Mouse (Mus musculus) left cerebral cortex, adult 8-10 months (tissue): ENCODE data around the gene Krt81. TPM values are rescaled to one million over a fixed set of nuclear protein-coding genes. Genes with fewer than 3 reads are reported as not detected.

Experiments
- DNase-seq, 2 experiments: peaks; one replicate each; pipeline ENCODE4 v3.0.0; 2022; ENCODE audit warnings: low spot score in 2 of 2
- total RNA-seq, 4 experiments: library from RNA; stranded (reverse); gene quantifications; 2 replicates each; pipeline ENCODE4 v1.2.4; 2022

Krt81 gene
- not detected for total RNA-seq

DNA sequence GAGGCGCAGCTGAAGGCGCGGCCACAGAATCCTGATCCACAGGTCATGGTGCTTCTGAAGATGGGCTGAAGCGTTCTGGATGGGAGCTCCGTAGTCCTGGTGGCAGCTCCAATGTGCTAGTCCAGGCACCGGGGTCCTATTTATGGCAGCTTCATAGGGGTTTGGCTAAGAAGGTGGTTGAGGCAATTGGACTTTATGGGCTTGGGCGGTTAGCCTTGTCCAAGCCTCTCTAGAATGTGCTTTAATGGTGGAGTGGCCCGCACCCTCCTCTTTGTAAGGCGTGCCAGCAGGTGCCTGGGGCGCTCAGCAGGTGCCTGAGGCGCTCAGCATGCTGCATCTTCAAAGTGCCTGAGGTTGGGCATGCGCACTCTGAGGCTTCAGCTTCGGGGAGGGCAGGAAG is at the start of gene Krt81:
Krt81 (minus strand) TSS at position 101 of the 400 bp plus-strand sequence.
- DNase-seq, result no peak

- DNase-seq, result no peak
These were observed 44.7 kb upstream of the Krt81 start for GRCm38 (mm10) chr15:101508247-101508646.

DNA sequence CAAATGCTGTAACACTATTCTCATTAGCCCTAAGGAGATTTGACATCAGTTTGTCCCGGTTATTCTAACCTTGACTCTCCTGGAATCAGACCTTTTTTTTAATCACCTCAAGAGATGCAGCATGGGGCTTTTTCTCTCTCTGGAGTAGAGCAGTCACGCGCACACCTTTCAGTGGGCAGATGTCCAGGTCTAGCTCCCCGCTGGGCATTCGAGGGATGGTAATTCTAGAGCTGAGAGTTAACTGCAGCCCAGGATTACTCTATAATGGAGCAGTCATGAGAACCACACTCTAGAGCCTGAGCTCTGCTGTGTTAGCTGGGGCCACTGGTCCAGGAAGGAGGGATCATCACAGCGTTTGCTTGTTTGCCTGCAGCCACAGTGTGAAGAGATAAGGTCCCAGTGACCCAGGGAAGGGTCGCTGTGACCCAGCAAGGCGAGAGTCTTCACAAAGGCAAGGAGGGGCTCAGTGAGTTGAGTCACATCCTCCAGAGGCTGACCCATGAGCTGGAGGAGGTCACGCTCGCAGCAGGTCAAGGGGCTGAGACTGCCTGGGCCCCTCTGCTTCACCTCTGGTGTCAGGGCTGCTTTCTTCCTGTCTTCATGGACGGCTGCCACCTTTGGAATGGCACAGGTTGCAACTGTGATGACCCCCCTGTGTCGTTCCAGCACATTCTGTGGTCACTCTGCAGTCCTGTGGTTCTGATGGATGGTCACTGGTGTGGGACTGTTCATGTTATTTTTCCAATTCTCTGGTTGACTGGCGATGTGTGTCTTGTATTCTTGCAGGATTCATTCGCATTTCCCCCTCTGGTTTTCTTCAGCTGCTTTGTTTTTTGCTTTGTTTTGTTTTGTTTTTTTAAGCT is 43.6 kb upstream of the Krt81 start:
- DNase-seq, result no peak

GRCm38 (mm10) chr15:101497181-101497580 is 33.6 kb upstream of the Krt81 start:
- no peak for DNase-seq

GRCm38 (mm10) chr15:101495266-101495665 is 31.7 kb upstream of the Krt81 start:
- no peak for DNase-seq

DNA sequence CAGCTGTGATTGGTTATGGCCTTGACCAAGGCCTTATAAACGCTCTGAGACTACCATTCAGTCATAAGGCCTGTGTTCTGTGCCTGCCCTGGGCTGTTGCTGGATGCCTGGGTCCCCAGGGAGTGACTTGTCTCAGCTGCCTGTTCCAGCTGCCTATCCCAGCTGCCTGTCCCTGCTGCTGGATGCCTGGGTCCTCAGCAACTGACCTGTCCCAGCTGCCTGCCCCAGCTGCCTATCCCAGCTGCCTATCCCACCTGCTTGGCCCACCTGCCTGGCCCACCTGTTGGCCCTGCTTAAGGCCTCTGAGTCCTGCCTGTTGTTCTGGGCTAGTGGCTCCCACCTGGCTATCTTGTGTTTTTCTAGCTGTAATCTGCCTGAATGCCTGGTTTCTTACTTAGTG is 30.7 kb upstream of the Krt81 start:
- no peak for DNase-seq

- no peak for DNase-seq
These were observed 30.2 kb upstream of the Krt81 start for GRCm38 (mm10) chr15:101493713-101494112.

GRCm38 (mm10) chr15:101492718-101493117 is 29.2 kb upstream of the Krt81 start:
- no peak for DNase-seq

- no peak for DNase-seq
These were observed 27.9 kb upstream of the Krt81 start, which contains the start of gene Krt83 for GRCm38 (mm10) chr15:101491431-101491830. TSS of gene Krt83 (minus strand) at chr15:101491512.

- DNase-seq, result peak in 1 of 2 experiments; percentile 23
These were observed 22.5 kb upstream of the Krt81 start for GRCm38 (mm10) chr15:101485911-101486635.

GRCm38 (mm10) chr15:101484939-101485338 is 21.4 kb upstream of the Krt81 start:
- no peak for DNase-seq

GRCm38 (mm10) chr15:101483646-101484045 is 20.1 kb upstream of the Krt81 start:
- no peak for DNase-seq

GRCm38 (mm10) chr15:101482056-101482455 is 18.5 kb upstream of the Krt81 start:
- no peak for DNase-seq

DNA sequence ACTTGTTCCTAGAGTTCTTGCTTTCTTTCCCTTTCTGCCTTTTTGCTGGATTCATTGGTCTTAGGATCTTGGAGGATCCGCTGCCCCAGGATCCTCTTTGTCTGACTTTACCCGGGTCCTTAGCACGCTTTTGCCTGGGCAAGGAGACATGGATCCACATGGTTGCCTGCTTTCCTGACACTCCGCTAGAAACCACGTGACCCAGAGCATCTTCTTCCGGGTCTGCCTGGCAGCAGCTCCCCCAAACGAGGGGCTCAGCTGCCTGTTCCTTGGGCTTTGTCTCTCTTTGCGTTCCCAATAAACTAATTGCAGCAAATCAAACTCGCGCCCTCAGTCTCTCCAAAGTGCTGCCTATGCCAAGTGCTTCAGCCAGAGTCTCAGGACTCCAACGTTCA is 16.1 kb upstream of the Krt81 start:
- no peak for DNase-seq

DNA sequence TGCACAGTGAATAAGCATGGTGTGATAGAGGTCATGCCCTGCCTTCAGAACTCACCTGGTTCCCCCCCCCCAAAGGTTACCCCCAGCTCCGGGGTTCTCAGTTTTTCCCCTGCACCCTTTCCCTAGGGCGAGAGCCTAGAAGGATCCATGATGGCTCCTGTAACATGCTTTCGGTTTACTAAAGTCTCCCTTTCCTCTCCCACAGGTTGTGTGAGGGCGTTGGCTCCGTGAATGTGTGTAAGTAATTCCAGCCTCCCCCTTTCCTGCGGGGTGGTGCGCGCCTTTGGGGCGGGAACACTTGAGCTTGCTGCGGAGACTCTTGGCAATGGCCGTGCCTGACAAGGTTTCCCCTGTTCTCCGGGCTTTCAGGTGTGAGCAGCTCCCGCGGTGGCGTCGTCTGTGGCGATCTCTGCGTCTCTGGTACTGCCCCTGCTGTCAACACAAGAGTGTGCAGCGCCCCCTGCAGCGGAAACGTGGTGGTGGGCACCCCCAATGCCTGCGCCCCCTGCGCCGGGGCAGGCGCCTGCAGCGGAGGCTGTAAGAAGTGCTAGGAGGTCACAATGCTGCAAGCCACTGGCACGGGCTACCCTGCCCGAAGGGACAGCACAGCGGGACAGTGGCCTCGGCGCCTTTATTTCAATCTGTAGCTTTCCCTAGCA is 15.6 kb upstream of the Krt81 start:
- peak; percentile 25 for DNase-seq

DNA sequence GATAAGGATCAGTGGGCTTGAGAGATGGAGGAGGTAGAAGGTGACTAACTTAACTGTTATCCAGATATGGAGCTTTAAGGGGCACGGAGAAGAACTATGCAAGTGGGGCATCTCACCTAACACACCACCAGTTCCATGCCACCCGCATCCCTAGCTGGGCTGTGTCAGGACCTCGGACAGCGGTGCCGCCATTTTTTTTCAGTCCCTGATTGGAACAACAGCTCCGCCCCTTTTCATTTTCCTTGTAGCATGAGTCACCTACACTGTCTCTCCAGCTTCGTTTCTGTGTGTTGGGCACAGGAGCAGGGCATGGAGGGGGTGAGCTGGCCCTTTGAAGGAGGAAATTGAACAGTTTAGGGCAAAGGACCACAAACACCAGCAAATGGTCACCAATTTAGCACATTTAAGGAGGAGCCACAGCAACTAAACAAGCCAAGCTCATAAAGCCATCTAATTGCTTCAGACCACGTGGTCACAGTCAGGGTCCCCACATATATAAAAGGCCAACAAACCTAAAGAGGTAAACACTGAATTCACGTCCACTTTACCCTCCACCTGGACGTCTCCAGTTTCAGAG is 9.5 kb upstream of the Krt81 start, which contains the start of gene Krt86:
Krt86 (plus strand) TSS at position 527 of the 577 bp plus-strand sequence.
- DNase-seq, result no peak

DNA sequence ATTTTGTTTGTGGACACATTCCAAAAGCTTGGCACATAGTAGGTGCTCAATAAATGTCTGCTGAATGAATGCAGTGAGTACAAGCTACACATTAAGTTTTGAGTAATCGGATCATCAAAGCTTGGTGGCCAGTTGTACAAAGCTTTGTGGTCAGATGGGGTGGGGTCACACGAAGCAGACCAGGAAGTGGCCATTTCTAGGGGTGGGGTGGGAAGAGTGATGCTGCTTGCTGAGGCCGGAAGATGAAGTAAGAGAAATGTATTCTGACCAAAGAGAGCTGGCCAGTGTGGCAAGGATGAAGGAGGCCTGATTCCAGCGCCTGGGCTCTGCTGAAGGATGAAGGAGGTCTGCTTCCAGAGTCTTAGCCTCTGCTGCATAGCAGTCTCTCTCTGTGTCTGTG is 5.5 kb upstream of the Krt81 start:
- DNase-seq, result no peak

- DNase-seq, result no peak
These were observed 4.3 kb downstream of the Krt81 start for GRCm38 (mm10) chr15:101459283-101459682.

DNA sequence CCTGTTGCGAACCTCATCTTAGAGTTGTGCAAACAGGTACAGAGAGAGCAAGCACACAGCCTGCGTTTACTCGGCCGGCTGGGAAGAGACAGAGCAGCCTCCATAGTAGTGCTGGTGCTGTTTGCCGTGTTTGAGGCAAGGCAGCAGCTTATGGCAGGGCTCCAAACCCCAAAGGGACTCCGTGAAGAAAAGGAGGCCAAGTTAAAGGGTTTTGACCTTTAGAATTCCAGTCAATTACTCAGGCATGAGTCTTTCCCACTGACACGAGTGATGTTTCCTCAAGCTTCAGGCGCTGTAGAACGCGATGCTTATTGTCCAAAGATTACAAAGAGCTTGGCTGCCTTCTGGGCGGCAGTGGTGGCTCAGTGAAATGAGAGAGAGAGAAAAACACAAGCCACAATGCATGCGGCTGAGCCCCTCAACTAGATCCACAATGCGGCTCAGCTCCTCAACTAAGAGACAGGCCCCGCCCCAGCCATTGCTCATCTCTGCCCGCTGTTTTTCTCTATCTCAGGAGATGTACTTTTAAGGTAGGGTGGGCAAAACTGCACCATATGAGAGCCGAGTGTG is 5.1 kb downstream of the Krt81 start:
- no peak for DNase-seq

DNA sequence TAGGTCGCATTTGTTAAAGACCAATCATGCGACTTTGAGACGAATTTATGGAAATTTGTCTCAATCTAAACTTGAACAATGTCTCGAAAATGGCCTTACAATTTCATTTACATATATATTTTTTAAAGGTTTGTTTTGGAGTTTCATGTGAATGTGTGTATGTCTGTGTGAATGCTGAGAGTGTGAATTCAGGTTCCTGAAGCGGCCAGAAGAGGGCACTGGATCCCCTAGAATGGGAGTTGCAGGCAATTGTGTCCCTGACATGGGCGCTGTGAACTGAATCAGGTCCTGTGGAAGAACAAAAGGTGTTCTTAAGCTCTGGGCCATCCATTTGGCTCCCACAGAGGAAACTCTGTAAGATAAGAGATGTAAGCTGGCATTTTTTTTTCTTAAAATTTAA is 7.7 kb downstream of the Krt81 start:
- DNase-seq, result no peak

DNA sequence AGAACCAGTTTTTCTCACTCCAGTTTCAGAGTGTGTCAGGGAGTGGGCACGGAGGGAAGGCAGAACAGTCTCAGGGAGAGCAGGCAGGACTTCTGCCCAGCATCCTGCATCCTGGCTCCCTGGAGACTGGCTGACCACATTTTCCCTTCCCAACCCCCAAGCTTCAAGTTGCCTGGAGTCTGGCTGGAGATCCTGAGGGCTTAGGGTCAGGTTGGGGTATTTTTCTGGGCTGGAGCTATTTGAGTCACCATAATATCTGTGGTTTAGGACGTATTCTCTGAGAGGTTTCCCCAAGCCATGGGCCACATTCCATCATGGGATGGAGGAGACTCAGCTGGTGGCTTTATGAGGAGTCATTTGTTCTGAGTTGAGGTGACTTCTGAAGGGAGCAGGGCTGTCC is 8.3 kb downstream of the Krt81 start:
- DNase-seq, result no peak
